Mouse (Mus musculus): ENCODE results near the gene Olfr1113. TPM values are rescaled to one million over a fixed set of nuclear protein-coding genes. Genes with fewer than 3 reads are reported as not detected.

Gene Olfr1113
- polyA plus RNA-seq (2014; fragmentation: Illumina TruSeq; extraction: RNeasy Lipid Tissue Mini Kit (QIAGEN cat#74804); ENCODE audit: low read depth, low replicate concordance) = not detected

GRCm38 (mm10) chr2:87208670-87209069 is at the start of gene Olfr1113:
Gene Olfr1113 (plus strand): TSS chr2:87208970.

GRCm38 (mm10) chr2:87187498-87187897 is 21.3 kb upstream of the Olfr1113 start, which contains the start of gene Olfr1112:
Gene Olfr1112 (plus strand): TSS chr2:87187798.

DNA sequence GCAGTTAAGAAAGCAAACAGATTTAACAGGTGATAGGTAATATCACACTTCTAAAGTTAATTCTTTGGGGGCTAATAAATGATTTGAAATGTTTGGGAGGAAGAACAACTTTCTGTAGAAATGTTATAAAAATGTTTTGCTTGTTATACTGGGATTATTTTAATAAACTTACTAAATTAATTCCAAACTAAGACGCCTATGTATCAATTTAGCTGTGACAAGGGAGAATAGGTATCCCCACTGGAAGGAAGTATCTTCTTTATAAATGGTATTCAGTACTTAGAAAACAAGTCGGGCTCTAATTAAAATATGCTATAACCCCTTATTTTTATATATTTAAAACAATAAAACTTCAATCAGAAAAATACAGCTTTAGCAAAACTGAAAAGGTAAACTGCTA is 38.9 kb downstream of the Olfr1113 start, which contains the start of gene Olfr1115:
Olfr1115 (plus strand) TSS at position 301 of the 400 bp plus-strand sequence.

Other genes starting within 250 kb of the Olfr1113 start
- not detected for gene Olfr1099, start 248.3 kb upstream of the Olfr1113 start, polyA plus RNA-seq (2014; fragmentation: Illumina TruSeq; extraction: RNeasy Lipid Tissue Mini Kit (QIAGEN cat#74804); ENCODE audit: low read depth, low replicate concordance)
- not detected for gene Olfr1100, start 229.0 kb upstream of the Olfr1113 start, polyA plus RNA-seq (2014; fragmentation: Illumina TruSeq; extraction: RNeasy Lipid Tissue Mini Kit (QIAGEN cat#74804); ENCODE audit: low read depth, low replicate concordance)
- gene Olfr1101, start 217.7 kb upstream of the Olfr1113 start, polyA plus RNA-seq (2014; fragmentation: Illumina TruSeq; extraction: RNeasy Lipid Tissue Mini Kit (QIAGEN cat#74804); ENCODE audit: low read depth, low replicate concordance) = not detected
- gene Olfr1102, start 210.6 kb upstream of the Olfr1113 start, polyA plus RNA-seq (2014; fragmentation: Illumina TruSeq; extraction: RNeasy Lipid Tissue Mini Kit (QIAGEN cat#74804); ENCODE audit: low read depth, low replicate concordance) = not detected
- not detected for gene Olfr1104, start 181.9 kb upstream of the Olfr1113 start, polyA plus RNA-seq (2014; fragmentation: Illumina TruSeq; extraction: RNeasy Lipid Tissue Mini Kit (QIAGEN cat#74804); ENCODE audit: low read depth, low replicate concordance)
- not detected for gene Olfr1105, start 172.4 kb upstream of the Olfr1113 start, polyA plus RNA-seq (2014; fragmentation: Illumina TruSeq; extraction: RNeasy Lipid Tissue Mini Kit (QIAGEN cat#74804); ENCODE audit: low read depth, low replicate concordance)
- gene Olfr1106, start 156.7 kb upstream of the Olfr1113 start, polyA plus RNA-seq (2014; fragmentation: Illumina TruSeq; extraction: RNeasy Lipid Tissue Mini Kit (QIAGEN cat#74804); ENCODE audit: low read depth, low replicate concordance) = not detected
- not detected for gene Olfr1107, start 133.2 kb upstream of the Olfr1113 start, polyA plus RNA-seq (2014; fragmentation: Illumina TruSeq; extraction: RNeasy Lipid Tissue Mini Kit (QIAGEN cat#74804); ENCODE audit: low read depth, low replicate concordance)
- gene Olfr1109, start 113.0 kb upstream of the Olfr1113 start, polyA plus RNA-seq (2014; fragmentation: Illumina TruSeq; extraction: RNeasy Lipid Tissue Mini Kit (QIAGEN cat#74804); ENCODE audit: low read depth, low replicate concordance) = not detected
- not detected for gene Olfr259, start 94.4 kb upstream of the Olfr1113 start, polyA plus RNA-seq (2014; fragmentation: Illumina TruSeq; extraction: RNeasy Lipid Tissue Mini Kit (QIAGEN cat#74804); ENCODE audit: low read depth, low replicate concordance)
- not detected for gene Olfr1110, start 68.7 kb upstream of the Olfr1113 start, polyA plus RNA-seq (2014; fragmentation: Illumina TruSeq; extraction: RNeasy Lipid Tissue Mini Kit (QIAGEN cat#74804); ENCODE audit: low read depth, low replicate concordance)
- not detected for gene Olfr1111, start 56.3 kb upstream of the Olfr1113 start, polyA plus RNA-seq (2014; fragmentation: Illumina TruSeq; extraction: RNeasy Lipid Tissue Mini Kit (QIAGEN cat#74804); ENCODE audit: low read depth, low replicate concordance)
- gene Olfr1112, start 21.2 kb upstream of the Olfr1113 start, polyA plus RNA-seq (2014; fragmentation: Illumina TruSeq; extraction: RNeasy Lipid Tissue Mini Kit (QIAGEN cat#74804); ENCODE audit: low read depth, low replicate concordance) = not detected
- not detected for gene Olfr1115, start 39.0 kb downstream of the Olfr1113 start, polyA plus RNA-seq (2014; fragmentation: Illumina TruSeq; extraction: RNeasy Lipid Tissue Mini Kit (QIAGEN cat#74804); ENCODE audit: low read depth, low replicate concordance)
- gene Olfr1116, start 58.6 kb downstream of the Olfr1113 start, polyA plus RNA-seq (2014; fragmentation: Illumina TruSeq; extraction: RNeasy Lipid Tissue Mini Kit (QIAGEN cat#74804); ENCODE audit: low read depth, low replicate concordance) = not detected
- gene Olfr1118, start 98.6 kb downstream of the Olfr1113 start, polyA plus RNA-seq (2014; fragmentation: Illumina TruSeq; extraction: RNeasy Lipid Tissue Mini Kit (QIAGEN cat#74804); ENCODE audit: low read depth, low replicate concordance) = not detected
- not detected for gene Olfr1120, start 145.8 kb downstream of the Olfr1113 start, polyA plus RNA-seq (2014; fragmentation: Illumina TruSeq; extraction: RNeasy Lipid Tissue Mini Kit (QIAGEN cat#74804); ENCODE audit: low read depth, low replicate concordance)
- gene Olfr1121, start 160.9 kb downstream of the Olfr1113 start, polyA plus RNA-seq (2014; fragmentation: Illumina TruSeq; extraction: RNeasy Lipid Tissue Mini Kit (QIAGEN cat#74804); ENCODE audit: low read depth, low replicate concordance) = not detected
- gene Olfr1122, start 176.9 kb downstream of the Olfr1113 start, polyA plus RNA-seq (2014; fragmentation: Illumina TruSeq; extraction: RNeasy Lipid Tissue Mini Kit (QIAGEN cat#74804); ENCODE audit: low read depth, low replicate concordance) = not detected
- not detected for gene Olfr1123, start 207.7 kb downstream of the Olfr1113 start, polyA plus RNA-seq (2014; fragmentation: Illumina TruSeq; extraction: RNeasy Lipid Tissue Mini Kit (QIAGEN cat#74804); ENCODE audit: low read depth, low replicate concordance)
- gene Olfr1124, start 221.3 kb downstream of the Olfr1113 start, polyA plus RNA-seq (2014; fragmentation: Illumina TruSeq; extraction: RNeasy Lipid Tissue Mini Kit (QIAGEN cat#74804); ENCODE audit: low read depth, low replicate concordance) = not detected
- not detected for gene Olfr1126, start 245.0 kb downstream of the Olfr1113 start, polyA plus RNA-seq (2014; fragmentation: Illumina TruSeq; extraction: RNeasy Lipid Tissue Mini Kit (QIAGEN cat#74804); ENCODE audit: low read depth, low replicate concordance)